In genomic region chr13:119310013-119310412, GRCm38 (mm10) we compare ENCODE assay signal across 25 mouse cellular contexts.
"Had no signal": no experiment of that assay in that cellular context is flagged by ENCODE, and none has a peak within 500 bp of the region (broad histone marks: within the 10 kb centered on the region; RNA-seq: fewer than 3 reads in every experiment).

No protein-coding gene starts in this region.

- H3K9me3 ChIP-seq: heart, embryonic 13.5 days; heart, embryonic 15.5 days; hindbrain, embryonic 10.5 days; hindbrain, embryonic 13.5 days; intestine, embryonic 15.5 days; limb, embryonic 10.5 days; limb, embryonic 12.5 days had no signal

- DNase-seq: gastrocnemius, adult 2 months; gastrocnemius, postnatal 10 days; gastrocnemius, postnatal 25 days; heart, adult 11 months; heart, adult 2 months; heart, postnatal 14 days; heart, postnatal 36 days; kidney, adult 18-20 months; kidney, adult 8-10 months; kidney, postnatal 10 days; kidney, postnatal 25 days had no signal

- H3K27ac ChIP-seq: gastrocnemius, adult 2 months; heart, adult 2 months; heart, embryonic 13.5 days; heart, embryonic 15.5 days; hindbrain, embryonic 10.5 days; hindbrain, embryonic 13.5 days; intestine, embryonic 15.5 days; left cerebral cortex, adult 2 months; limb, embryonic 10.5 days; limb, embryonic 12.5 days had no signal

- H3K4me3 ChIP-seq: gastrocnemius, adult 2 months; heart, adult 2 months; heart, embryonic 13.5 days; heart, embryonic 15.5 days; hindbrain, embryonic 10.5 days; hindbrain, embryonic 13.5 days; intestine, embryonic 15.5 days; left cerebral cortex, adult 2 months; limb, embryonic 10.5 days; limb, embryonic 12.5 days had no signal

- H3K4me2 ChIP-seq: heart, embryonic 11.5 days; heart, embryonic 13.5 days; heart, embryonic 15.5 days; hindbrain, embryonic 13.5 days; intestine, embryonic 15.5 days; limb, embryonic 12.5 days; liver, embryonic 11.5 days had no signal

- H3K4me1 ChIP-seq: heart, embryonic 13.5 days; heart, embryonic 15.5 days; hindbrain, embryonic 10.5 days; hindbrain, embryonic 13.5 days; intestine, embryonic 15.5 days; limb, embryonic 10.5 days; limb, embryonic 12.5 days had no signal

- H3K9ac ChIP-seq: heart, embryonic 13.5 days; heart, embryonic 15.5 days; hindbrain, embryonic 13.5 days; intestine, embryonic 15.5 days; limb, embryonic 12.5 days had no signal

- H3K36me3 ChIP-seq: heart, embryonic 13.5 days; heart, embryonic 15.5 days; hindbrain, embryonic 10.5 days; hindbrain, embryonic 13.5 days; intestine, embryonic 15.5 days; limb, embryonic 10.5 days; limb, embryonic 12.5 days had no signal

- ATAC-seq: forebrain, embryonic 16.5 days; hindbrain, embryonic 16.5 days; inflammation-experienced regulatory T-cells, adult 6 months; intestine, embryonic 15.5 days; intestine, postnatal 0 days had no signal

- H3K27me3 ChIP-seq: heart, embryonic 13.5 days; heart, embryonic 15.5 days; hindbrain, embryonic 13.5 days; intestine, embryonic 15.5 days; limb, embryonic 12.5 days had no signal
